8 mouse cellular contexts compared by ENCODE assay signal in genomic region chr10:128140236-128140952, GRCm38 (mm10). TPM values are rescaled to one million over a fixed set of nuclear protein-coding genes. Genes with fewer than 3 reads are reported as not detected.
A peak's percentile ranks its signal among the peaks of the same experiment; 100 is the strongest.
DNase-seq lines count a peak whose midpoint lies in the region; ATAC-seq and TF ChIP-seq lines count a peak whose summit lies in the region.

No protein-coding gene starts in this region.

- no peaks in the 10 kb centered on the region for H3K4me1 ChIP-seq in intestine, postnatal 0 days (replicated peaks; ENCODE audit: control insufficient read depth, insufficient read depth, low read length)
- H3K4me1 ChIP-seq in intestine, embryonic 15.5 days (replicated peaks) = no peaks in the 10 kb centered on the region
- H3K4me1 ChIP-seq in midbrain, embryonic 15.5 days = no peaks in the 10 kb centered on the region

- no peaks in the 10 kb centered on the region for H3K27me3 ChIP-seq in intestine, postnatal 0 days (replicated peaks; ENCODE audit: control insufficient read depth, insufficient read depth, low read length)
- H3K27me3 ChIP-seq in intestine, embryonic 15.5 days (replicated peaks) = no peaks in the 10 kb centered on the region
- no peaks in the 10 kb centered on the region for H3K27me3 ChIP-seq in midbrain, embryonic 15.5 days (replicated peaks)

- H3K36me3 ChIP-seq in intestine, postnatal 0 days (ENCODE audit: control insufficient read depth, insufficient read depth) = peaks cover 47% of the 10 kb centered on the region; the same call in 1 of the 2 replicates
- peaks cover 10% of the 10 kb centered on the region; the same call in 1 of the 2 replicates for H3K36me3 ChIP-seq in intestine, embryonic 15.5 days
- H3K36me3 ChIP-seq in midbrain, embryonic 15.5 days (replicated peaks) = no peaks in the 10 kb centered on the region

- peak; percentile 75 to 77 for DNase-seq in B cell, adult 2 months
- peak; percentile 79 for DNase-seq in MN1 (ENCODE audit: low spot score)
- peak; percentile 69 to 78 for DNase-seq in cerebellum, postnatal 14 days
- peak; percentile 73 for DNase-seq in kidney, adult 9 months
- DNase-seq in natural killer cell, adult 2 months (ENCODE audit: low spot score in 2 of 2) = peak; percentile 44 to 65

- ATAC-seq in intestine, postnatal 0 days = peak; percentile 28; the same call in 1 of the 2 replicates
- no peak for ATAC-seq in intestine, embryonic 15.5 days
- no peak for ATAC-seq in midbrain, embryonic 15.5 days (replicated peaks)

- no peak overlapping the region for H3K4me3 ChIP-seq in intestine, postnatal 0 days (ENCODE audit: low read depth, low read length)
- no peak overlapping the region for H3K4me3 ChIP-seq in intestine, embryonic 15.5 days (replicated peaks)
- H3K4me3 ChIP-seq in midbrain, embryonic 15.5 days = no peak overlapping the region

- H3K27ac ChIP-seq in intestine, postnatal 0 days (ENCODE audit: low read depth, low read length) = no peak overlapping the region
- no peak overlapping the region for H3K27ac ChIP-seq in intestine, embryonic 15.5 days
- H3K27ac ChIP-seq in midbrain, embryonic 15.5 days = no peak overlapping the region

- H3K9me3 ChIP-seq in intestine, postnatal 0 days (ENCODE audit: control insufficient read depth) = no peaks in the 10 kb centered on the region
- H3K9me3 ChIP-seq in intestine, embryonic 15.5 days = no peaks in the 10 kb centered on the region
- no peaks in the 10 kb centered on the region for H3K9me3 ChIP-seq in midbrain, embryonic 15.5 days

- peak; percentile 86 for TF ChIP-seq CTCF in intestine, postnatal 0 days (IDR thresholded peaks at IDR 0.05; ENCODE audit: low read depth)

- no peak overlapping the region for H3K9ac ChIP-seq in intestine, postnatal 0 days (ENCODE audit: low read depth, low read length)
- no peak overlapping the region for H3K9ac ChIP-seq in intestine, embryonic 15.5 days
- H3K9ac ChIP-seq in midbrain, embryonic 15.5 days = no peak overlapping the region

- WGBS in intestine, postnatal 0 days = 65% methylated on average over 12 of the region's 12 CpGs
- 68% methylated on average over 12 of the region's 12 CpGs for WGBS in intestine, embryonic 15.5 days
- 69% methylated on average over 12 of the region's 12 CpGs for WGBS in midbrain, embryonic 15.5 days

- no peak overlapping the region for H3K4me2 ChIP-seq in intestine, postnatal 0 days (replicated peaks; ENCODE audit: low read depth)
- no peak overlapping the region for H3K4me2 ChIP-seq in intestine, embryonic 15.5 days (replicated peaks)
- H3K4me2 ChIP-seq in midbrain, embryonic 15.5 days = no peak overlapping the region

RNA-seq across cellular contexts. Expression of gene Rbms2, which starts 39.7 kb away (rescaled TPM):
- 11.2 and 11.7 TPM in 2 replicates for polyA plus RNA-seq in intestine, postnatal 0 days (2015; fragmentation: Nextera tagmentation; extraction: Ambion mirVana)
- 24.8 and 27.0 TPM in 2 replicates for polyA plus RNA-seq in intestine, embryonic 15.5 days (2015; fragmentation: Nextera tagmentation; extraction: Ambion mirVana)
- 8.9 and 9.2 TPM in 2 replicates for polyA plus RNA-seq in midbrain, embryonic 15.5 days (2015; fragmentation: Nextera tagmentation; extraction: Ambion mirVana)

RNA-seq across cellular contexts. Expression of gene Baz2a, which starts 49.0 kb away (rescaled TPM):
- polyA plus RNA-seq in intestine, postnatal 0 days (2015; fragmentation: Nextera tagmentation; extraction: Ambion mirVana) = 8.1 and 8.6 TPM in 2 replicates
- 11.7 and 12.5 TPM in 2 replicates for polyA plus RNA-seq in intestine, embryonic 15.5 days (2015; fragmentation: Nextera tagmentation; extraction: Ambion mirVana)
- polyA plus RNA-seq in midbrain, embryonic 15.5 days (2015; fragmentation: Nextera tagmentation; extraction: Ambion mirVana) = 9.2 and 10.9 TPM in 2 replicates

RNA-seq across cellular contexts. Expression of gene Gls2, which starts 53.9 kb away (rescaled TPM):
- 0.37 and 0.42 TPM in 2 replicates for polyA plus RNA-seq in intestine, postnatal 0 days (2015; fragmentation: Nextera tagmentation; extraction: Ambion mirVana)
- 1.8 and 3.3 TPM in 2 replicates for polyA plus RNA-seq in intestine, embryonic 15.5 days (2015; fragmentation: Nextera tagmentation; extraction: Ambion mirVana)
- 1.2 and 1.7 TPM in 2 replicates for polyA plus RNA-seq in midbrain, embryonic 15.5 days (2015; fragmentation: Nextera tagmentation; extraction: Ambion mirVana)

RNA-seq across cellular contexts. Expression of gene Atp5b, which starts 57.3 kb away (rescaled TPM):
- polyA plus RNA-seq in intestine, postnatal 0 days (2015; fragmentation: Nextera tagmentation; extraction: Ambion mirVana) = 2,460 and 2,644 TPM in 2 replicates
- polyA plus RNA-seq in intestine, embryonic 15.5 days (2015; fragmentation: Nextera tagmentation; extraction: Ambion mirVana) = 3,029 and 3,109 TPM in 2 replicates
- polyA plus RNA-seq in midbrain, embryonic 15.5 days (2015; fragmentation: Nextera tagmentation; extraction: Ambion mirVana) = 2,030 and 2,053 TPM in 2 replicates
